Mouse (Mus musculus): ENCODE results near the gene Ccr2.
"Not testable (repeated sequence)": the region's sequence is repeated elsewhere in the genome, so short reads cannot be mapped to it uniquely, and the experiment has no call there.

Gene Ccr2

GRCm38 (mm10) chr9:124101723-124102122 lies at the start of gene Ccr2:
Gene Ccr2 (plus strand): TSS chr9:124101950.
- no peak for DNase-seq (ENCODE audit: low spot score in 2 of 2)

- DNase-seq (ENCODE audit: low spot score in 2 of 2): no peak
These were observed 48.2 kb upstream of the Ccr2 start for GRCm38 (mm10) chr9:124053532-124053931.

- DNase-seq (ENCODE audit: low spot score in 2 of 2): no peak
These were observed 45.5 kb upstream of the Ccr2 start for GRCm38 (mm10) chr9:124056158-124056709.

GRCm38 (mm10) chr9:124059660-124060352 lies 41.9 kb upstream of the Ccr2 start:
- DNase-seq (ENCODE audit: low spot score in 2 of 2): no peak

GRCm38 (mm10) chr9:124061474-124062432 lies 40.0 kb upstream of the Ccr2 start:
- not testable (repeated sequence) for DNase-seq (ENCODE audit: low spot score in 2 of 2)

GRCm38 (mm10) chr9:124066572-124067103 lies 35.1 kb upstream of the Ccr2 start:
- no peak for DNase-seq (ENCODE audit: low spot score in 2 of 2)

GRCm38 (mm10) chr9:124068098-124069058 lies 33.4 kb upstream of the Ccr2 start:
- DNase-seq (ENCODE audit: low spot score in 2 of 2): no peak

- DNase-seq (ENCODE audit: low spot score in 2 of 2): no peak
These were observed 30.2 kb upstream of the Ccr2 start for GRCm38 (mm10) chr9:124071506-124071905.

GRCm38 (mm10) chr9:124079803-124080202 lies 21.9 kb upstream of the Ccr2 start:
- DNase-seq (ENCODE audit: low spot score in 2 of 2): no peak

- DNase-seq (ENCODE audit: low spot score in 2 of 2): not testable (repeated sequence)
These were observed 21.3 kb upstream of the Ccr2 start for GRCm38 (mm10) chr9:124080471-124080870.

- no peak for DNase-seq (ENCODE audit: low spot score in 2 of 2)
These were observed 11.3 kb upstream of the Ccr2 start for GRCm38 (mm10) chr9:124090441-124090840.

GRCm38 (mm10) chr9:124099127-124099526 lies 2.6 kb upstream of the Ccr2 start:
- no peak for DNase-seq (ENCODE audit: low spot score in 2 of 2)

- DNase-seq (ENCODE audit: low spot score in 2 of 2): no peak
These were observed 1.4 kb upstream of the Ccr2 start for GRCm38 (mm10) chr9:124100357-124100756.

- no peak for DNase-seq (ENCODE audit: low spot score in 2 of 2)
These were observed 1.4 kb downstream of the Ccr2 start for GRCm38 (mm10) chr9:124103199-124103598.

GRCm38 (mm10) chr9:124105196-124105595 lies 3.4 kb downstream of the Ccr2 start:
- no peak for DNase-seq (ENCODE audit: low spot score in 2 of 2)

GRCm38 (mm10) chr9:124107232-124107631 lies 5.5 kb downstream of the Ccr2 start:
- no peak for DNase-seq (ENCODE audit: low spot score in 2 of 2)

GRCm38 (mm10) chr9:124108356-124109127 lies 6.8 kb downstream of the Ccr2 start:
- DNase-seq (ENCODE audit: low spot score in 2 of 2): no peak

- DNase-seq (ENCODE audit: low spot score in 2 of 2): no peak
These were observed 10.2 kb downstream of the Ccr2 start for GRCm38 (mm10) chr9:124111997-124112396.

- no peak for DNase-seq (ENCODE audit: low spot score in 2 of 2)
These were observed 11.0 kb downstream of the Ccr2 start for GRCm38 (mm10) chr9:124112591-124113239.

GRCm38 (mm10) chr9:124113777-124114176 lies 12.0 kb downstream of the Ccr2 start:
- DNase-seq (ENCODE audit: low spot score in 2 of 2): no peak

Measured in right cerebral cortex, postnatal 36 days (tissue).